Mouse (Mus musculus): ENCODE results near the gene Rps17. TPM values are rescaled to one million over a fixed set of nuclear protein-coding genes. Genes with fewer than 3 reads are reported as not detected.

Rps17 gene
- 1,462 and 2,852 TPM in 2 replicates for polyA plus RNA-seq (2012; rRNA removed)

DNA sequence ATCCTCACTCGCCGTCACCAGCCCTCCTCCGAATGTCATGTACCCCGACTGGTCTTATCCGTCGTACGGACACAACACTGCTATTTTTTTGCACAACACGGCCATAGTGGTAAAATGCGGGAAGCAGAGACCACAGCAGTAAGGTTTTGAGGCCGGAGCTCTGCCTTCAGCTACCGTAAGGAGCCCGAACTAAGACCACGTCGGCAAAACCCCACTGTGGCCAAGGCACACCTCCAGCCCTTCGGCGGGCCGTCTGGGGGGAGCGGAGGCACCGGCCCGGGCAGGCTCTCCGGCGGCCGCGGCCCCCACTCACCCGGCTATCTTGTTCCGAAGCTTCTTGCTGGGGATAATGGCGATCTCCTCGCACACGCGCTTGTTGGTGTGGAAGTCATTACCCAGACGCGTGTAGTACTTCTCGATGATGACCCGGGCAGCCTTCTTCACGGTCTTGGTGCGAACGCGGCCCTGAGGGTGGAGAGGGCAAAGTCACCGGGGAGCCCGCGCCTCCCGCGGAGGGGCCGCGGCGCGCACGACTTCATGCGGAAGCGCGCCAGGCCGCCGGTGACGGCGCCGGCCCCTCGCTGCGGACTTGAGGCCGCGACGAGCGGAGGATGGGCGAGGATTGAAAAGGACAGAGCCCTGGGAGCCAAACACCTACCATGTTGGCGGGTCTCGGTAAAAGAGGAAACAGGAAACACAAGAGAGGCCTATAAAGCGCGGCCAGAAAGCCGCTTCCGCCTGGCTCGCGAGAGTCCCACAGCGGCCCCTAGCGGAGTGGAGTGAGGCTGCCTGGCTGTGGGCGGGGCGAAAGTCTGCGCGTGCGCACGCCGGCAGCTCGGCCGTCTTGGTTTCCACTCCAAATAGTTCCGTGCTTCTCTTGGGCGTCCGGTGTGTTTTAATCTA is at the start of gene Rps17:
Gene Rps17, minus strand, starts transcription at position 711 of the 903 bp plus-strand sequence.

Other genes starting within 250 kb of the Rps17 start
- gene Slc28a1, start 230.5 kb downstream of the Rps17 start, polyA plus RNA-seq (2012; rRNA removed): 0.11 and 0.14 TPM in 2 replicates
- 2.4 and 3.9 TPM in 2 replicates for gene Pde8a, start 131.7 kb downstream of the Rps17 start, polyA plus RNA-seq (2012; rRNA removed)
- 1.5 and 2.3 TPM in 2 replicates for gene Cpeb1, start 110.2 kb upstream of the Rps17 start, polyA plus RNA-seq (2012; rRNA removed)
- gene Ap3b2, start 148.7 kb upstream of the Rps17 start, polyA plus RNA-seq (2012; rRNA removed): 28.8 and 35.1 TPM in 2 replicates
- gene BC048679, start 153.0 kb upstream of the Rps17 start, polyA plus RNA-seq (2012; rRNA removed): 0.21 TPM in 1 of 2 replicates, not detected in the other
- 0.55 and 0.73 TPM in 2 replicates for gene Fsd2, start 221.7 kb upstream of the Rps17 start, polyA plus RNA-seq (2012; rRNA removed)
- gene Whamm, start 226.0 kb upstream of the Rps17 start, polyA plus RNA-seq (2012; rRNA removed): 8.6 and 13.1 TPM in 2 replicates